Mouse (Mus musculus) lung, adult 2 months (tissue): Measurements from ENCODE around the gene Serpina10. TPM values are rescaled to one million over a fixed set of nuclear protein-coding genes. Genes with fewer than 3 reads are reported as not detected.

Experiments
- DNase-seq: peaks from one replicate; pipeline ENCODE4 v3.0.0; 2022
- H3K4me1 ChIP-seq: fragments of 200-500 bp; 2 replicates; pipeline ENCODE4 v1.6.1; 2011; ENCODE audit warnings: low read length; ENCODE audit not compliant: control insufficient read depth, insufficient read depth
- H3K4me3 ChIP-seq: fragments of 200-500 bp; replicated peaks from 2 replicates; pipeline ENCODE3; 2011; ENCODE audit warnings: low read depth, mild to moderate bottlenecking, control low read depth, low read length; ENCODE audit errors: extremely low read depth
- CTCF ChIP-seq: fragments of 200-500 bp; IDR thresholded peaks from 2 replicates; pipeline ENCODE4 v1.5.1; 2011; ENCODE audit warnings: mild to moderate bottlenecking, low read length, control low read depth; ENCODE audit not compliant: insufficient read depth
- POLR2A ChIP-seq: fragments of 200-500 bp; IDR thresholded peaks from 2 replicates; pipeline ENCODE4 v1.6.1; 2011; ENCODE audit warnings: low read depth, mild to moderate bottlenecking, control low read depth, low read length, borderline replicate concordance; ENCODE audit errors: extremely low read depth
- WGBS: fragments of 180-500 bp; shearing (Covaris S2); methylation state at CpG from one replicate; pipeline ENCODE4 v1.1.7; 2018; 5-methylcytosine and 5-hydroxymethylcytosine counted together
- polyA plus RNA-seq: library from polyadenylated mRNA; depleted of rRNA; stranded (reverse); fragments of >200 nt; gene quantifications from 2 replicates; pipeline ENCODE4 v1.2.3, GENCODE M21; 2012

The Serpina10 gene
- polyA plus RNA-seq, 1 experiment = 0.22 TPM

DNA sequence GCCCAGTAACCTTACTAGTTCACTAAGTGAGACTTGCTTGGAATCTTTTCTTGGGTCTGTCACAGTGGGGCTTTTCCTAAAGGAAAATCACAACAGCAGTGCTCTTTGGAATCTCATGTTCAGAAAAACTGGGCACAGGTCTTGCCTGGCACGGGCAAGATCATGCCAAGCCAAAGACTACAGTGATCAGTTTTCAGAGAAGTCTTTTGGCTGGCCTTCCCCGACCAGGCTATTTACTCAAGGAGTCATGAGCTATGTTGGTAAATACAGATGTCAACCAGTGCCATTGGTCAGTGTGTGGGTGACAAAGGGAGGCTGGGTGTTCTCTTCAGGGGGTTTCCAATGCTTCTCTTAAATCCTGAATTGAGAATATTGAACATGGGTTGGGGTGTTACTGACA is 27.9 kb upstream of the Serpina10 start:
- WGBS = 64% methylated on average over 2 of the region's 2 CpGs
- no peak overlapping the region for H3K4me3 ChIP-seq
- TF ChIP-seq POLR2A = no peak
- TF ChIP-seq CTCF = no peak
- H3K4me1 ChIP-seq = no peaks in the 10 kb centered on the region; the same call in 1 of the 2 replicates
- no peak for DNase-seq

DNA sequence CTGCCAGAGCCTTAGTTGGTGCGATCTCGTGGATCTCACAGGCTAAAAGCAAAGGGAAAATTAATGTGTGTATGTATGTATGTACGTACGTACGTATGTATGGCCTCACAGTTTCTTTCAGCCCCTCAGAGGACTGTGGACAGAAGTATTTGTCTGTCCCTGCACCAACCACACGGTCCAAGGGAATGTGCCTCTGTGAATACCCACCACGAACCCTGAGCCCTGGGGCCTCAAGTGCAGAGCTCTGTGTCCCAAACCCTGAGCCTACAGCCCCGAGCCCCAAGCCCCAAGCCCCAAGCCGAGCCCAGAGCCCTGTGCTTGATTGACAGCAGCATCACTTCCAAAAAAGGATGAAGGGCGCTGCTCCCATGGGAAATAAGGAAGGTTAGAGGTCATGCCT is 26.7 kb upstream of the Serpina10 start:
- no peaks in the 10 kb centered on the region; the same call in 1 of the 2 replicates for H3K4me1 ChIP-seq
- WGBS = 73% methylated on average over 10 of the region's 10 CpGs
- no peak for DNase-seq
- H3K4me3 ChIP-seq = no peak overlapping the region
- no peak for TF ChIP-seq CTCF
- no peak for TF ChIP-seq POLR2A

DNA sequence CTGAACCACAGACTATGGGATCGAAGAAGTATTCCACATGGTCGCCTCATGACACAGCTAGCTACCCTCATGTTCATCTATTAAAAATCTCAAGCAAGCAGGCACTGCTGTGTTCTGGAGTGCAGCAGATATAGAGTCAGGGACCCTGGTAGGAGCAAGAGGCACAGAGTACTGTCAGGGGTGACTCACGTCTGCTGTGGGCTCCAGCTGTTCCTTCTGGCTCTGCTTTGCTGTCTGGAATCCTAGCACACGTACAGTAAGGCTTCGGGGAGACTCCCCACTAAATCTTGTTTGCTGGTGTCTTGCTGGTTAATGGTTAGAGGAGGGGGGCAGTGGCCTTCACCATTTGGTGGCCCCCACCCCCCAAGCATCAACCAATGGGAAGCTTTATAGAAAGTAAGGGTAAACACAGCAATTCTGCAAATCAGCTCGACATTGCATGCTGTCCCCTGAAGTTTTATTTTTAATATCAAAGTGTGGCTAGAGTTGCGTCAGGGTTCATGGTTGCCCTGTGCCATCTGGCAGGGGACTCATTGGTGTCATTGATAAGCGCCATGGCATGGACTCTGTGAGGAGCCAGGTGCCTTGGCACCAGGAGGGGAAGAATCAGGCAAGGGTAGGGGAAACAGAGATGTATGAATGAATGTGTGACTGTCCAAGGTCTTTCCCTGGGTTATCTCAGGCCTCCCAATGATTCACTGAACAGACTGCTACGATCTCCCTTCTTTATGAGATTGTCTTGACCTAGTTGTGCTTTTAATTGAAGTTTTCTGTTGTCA is 25.8 kb upstream of the Serpina10 start, which contains the start of gene Serpina6:
Gene Serpina6, minus strand, starts transcription at position 365 of the 779 bp plus-strand sequence.
- TF ChIP-seq POLR2A (no peak), CTCF (no peak)
- no peaks in the 10 kb centered on the region; the same call in 1 of the 2 replicates for H3K4me1 ChIP-seq
- 66% methylated on average over 9 of the region's 9 CpGs for WGBS
- H3K4me3 ChIP-seq = no peak within 1 kb of the TSS
- no peak for DNase-seq

DNA sequence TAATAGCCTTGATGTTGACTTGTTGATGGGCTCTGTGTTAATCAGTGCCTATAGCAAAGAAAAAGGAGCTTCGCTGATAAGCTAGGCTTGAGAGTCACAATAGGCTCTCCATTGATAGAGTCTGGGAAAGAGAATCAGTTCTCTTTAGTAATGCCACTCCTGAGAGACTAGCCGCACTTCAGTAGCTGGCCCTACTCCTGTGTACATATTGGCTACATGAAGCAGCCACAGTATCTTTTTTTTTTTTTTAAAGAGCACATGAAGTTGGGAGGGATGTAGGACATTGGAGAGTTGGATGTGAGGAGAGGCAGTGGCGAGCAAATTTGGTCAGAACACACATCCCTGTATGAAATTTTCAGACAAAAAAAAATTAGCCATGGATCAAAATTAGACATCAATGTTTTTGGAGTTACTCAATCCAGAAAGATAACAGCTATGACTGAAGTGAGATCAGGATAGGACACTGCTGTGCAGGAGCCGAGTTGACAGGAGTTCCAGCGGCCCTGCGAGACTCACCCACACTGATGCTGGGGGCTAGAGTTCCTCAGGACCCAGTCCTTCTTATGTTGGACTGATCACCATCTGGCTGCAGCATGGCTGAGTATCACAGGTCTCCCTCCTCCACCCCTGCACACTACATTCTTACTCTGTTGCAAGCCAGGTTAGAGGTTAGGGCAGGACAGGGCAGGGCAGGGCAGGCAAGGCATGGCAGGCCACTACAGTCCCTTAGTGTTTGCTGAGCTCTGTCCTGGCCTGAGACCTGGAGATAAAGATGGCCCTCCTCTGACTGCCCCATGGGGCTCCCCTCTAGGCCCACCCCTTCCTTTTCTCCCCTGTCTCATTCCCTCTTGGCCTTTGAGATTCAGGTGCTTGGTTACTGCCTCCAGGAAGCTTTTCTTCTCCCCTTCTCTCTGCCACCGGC is 24.1 kb upstream of the Serpina10 start:
- Histone ChIP-seq H3K4me3 (no peak overlapping the region), H3K4me1 (no peaks in the 10 kb centered on the region; the same call in 1 of the 2 replicates)
- DNase-seq = no peak
- WGBS = 67% methylated on average over 7 of the region's 7 CpGs
- no peak for TF ChIP-seq POLR2A
- no peak for TF ChIP-seq CTCF

DNA sequence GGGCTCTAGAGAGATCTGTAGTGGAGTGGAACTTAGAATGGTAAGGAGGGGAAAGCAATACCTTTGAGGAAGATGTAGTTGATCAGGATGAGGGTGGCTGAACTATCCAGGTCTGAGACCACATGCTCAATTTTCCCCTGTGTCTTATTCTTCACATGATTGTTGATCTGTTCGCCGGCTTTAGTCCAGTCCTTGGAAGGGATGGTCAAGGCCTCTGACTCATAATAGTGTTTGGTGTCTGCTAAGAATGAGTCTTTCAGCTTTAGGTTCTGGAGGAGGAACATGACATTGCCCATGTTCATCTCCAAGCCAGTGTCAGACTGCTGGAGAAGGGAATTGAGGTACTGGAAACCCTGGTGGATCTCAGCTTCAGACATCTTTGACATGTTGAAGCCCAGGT is 22.6 kb upstream of the Serpina10 start:
- WGBS = 93% methylated on average over 2 of the region's 2 CpGs
- H3K4me3 ChIP-seq = no peak overlapping the region
- DNase-seq = no peak
- TF ChIP-seq CTCF = no peak
- no peak for TF ChIP-seq POLR2A
- no peaks in the 10 kb centered on the region; the same call in 1 of the 2 replicates for H3K4me1 ChIP-seq

DNA sequence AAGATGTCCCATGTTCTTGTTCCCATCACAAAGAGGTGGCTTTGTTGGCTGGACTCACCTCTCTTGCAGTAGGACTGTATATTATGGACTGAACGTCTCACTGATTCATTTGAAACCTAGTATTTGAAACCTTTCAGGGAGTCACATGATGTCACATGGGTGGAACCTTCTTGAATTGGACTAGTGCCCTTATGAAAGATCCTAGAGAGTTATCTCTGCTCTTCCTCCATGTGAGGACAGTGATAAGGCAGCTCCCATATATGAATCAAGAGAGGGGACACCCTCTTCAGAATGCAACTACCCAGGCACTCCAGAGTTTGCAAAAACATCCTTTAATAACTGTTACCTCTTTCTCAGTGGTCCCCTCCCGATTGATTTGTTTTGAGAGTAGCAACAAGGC is 15.1 kb upstream of the Serpina10 start:
- H3K4me1 ChIP-seq = no peaks in the 10 kb centered on the region
- H3K4me3 ChIP-seq = no peak overlapping the region
- WGBS = 71% methylated on average over 2 of the region's 2 CpGs
- DNase-seq = no peak
- no peak for TF ChIP-seq CTCF
- TF ChIP-seq POLR2A = no peak

DNA sequence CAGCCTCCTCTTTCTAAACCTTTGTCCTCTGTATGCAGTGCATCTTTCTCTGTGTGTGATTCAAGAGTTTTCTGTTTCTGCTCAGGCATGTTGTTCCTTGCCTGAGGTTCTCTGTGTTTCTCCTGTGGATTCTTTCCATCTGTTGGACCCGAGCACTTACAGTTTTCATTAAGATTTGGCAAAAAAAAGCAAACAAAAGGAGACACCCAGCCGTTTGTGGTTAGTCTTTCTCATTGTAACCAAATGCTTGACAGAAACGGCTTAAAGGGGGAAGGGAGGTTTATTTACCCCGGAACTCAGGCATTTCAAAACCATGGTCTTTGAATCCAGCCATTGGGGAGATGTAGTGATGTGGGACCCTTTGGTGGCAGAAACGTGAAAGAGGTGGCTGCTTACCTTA is 13.4 kb upstream of the Serpina10 start:
- TF ChIP-seq POLR2A = no peak
- TF ChIP-seq CTCF = no peak

DNA sequence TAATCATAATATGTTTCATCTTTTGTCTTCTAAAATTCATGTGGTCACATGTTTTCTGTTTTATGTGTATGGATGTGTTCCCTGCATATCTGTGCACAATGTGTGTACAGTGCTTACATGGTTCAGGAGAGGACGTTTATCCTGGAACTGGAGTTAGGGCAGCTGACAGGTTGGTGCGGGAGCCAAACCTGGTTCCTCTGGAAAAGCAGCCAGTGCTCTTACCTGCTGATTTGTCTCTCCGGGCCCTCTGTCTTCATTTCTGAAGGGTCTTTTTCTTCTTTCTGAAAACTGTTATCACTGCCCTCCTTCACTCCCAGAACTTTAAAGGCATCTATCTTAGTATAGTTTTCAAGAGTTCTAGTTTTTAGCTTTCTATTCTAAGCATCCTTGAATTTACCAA is 12.6 kb upstream of the Serpina10 start:
- no peak for TF ChIP-seq CTCF
- TF ChIP-seq POLR2A = no peak
- DNase-seq = no peak
- Histone ChIP-seq H3K4me3 (no peak overlapping the region), H3K4me1 (no peaks in the 10 kb centered on the region)
- 83% methylated on average over 3 of the region's 3 CpGs for WGBS

More for the DNA sequence above, 13.4 kb upstream of the Serpina10 start:
- H3K4me1 ChIP-seq = no peaks in the 10 kb centered on the region
- no peak overlapping the region for H3K4me3 ChIP-seq
- DNase-seq = no peak
- 21% methylated on average over 5 of the region's 5 CpGs for WGBS

DNA sequence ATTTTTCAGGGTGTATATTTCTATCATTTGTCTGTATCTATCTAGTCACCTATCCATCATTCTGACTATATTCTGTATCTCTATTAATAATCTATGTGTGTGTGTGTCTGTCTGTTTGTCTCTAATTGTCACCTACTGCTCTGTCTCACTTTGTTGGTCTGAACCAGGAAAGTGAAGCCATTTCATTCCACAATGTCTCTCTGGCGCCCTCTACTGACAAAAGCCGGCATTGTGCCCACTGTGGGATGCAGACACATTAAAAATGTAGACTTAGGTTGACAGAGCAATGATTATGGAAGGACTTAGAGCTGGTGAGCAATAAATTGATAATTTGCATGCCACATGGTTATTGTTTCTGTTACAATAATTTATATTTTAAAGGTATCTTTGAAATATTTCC is 12.1 kb upstream of the Serpina10 start:
- H3K4me3 ChIP-seq = no peak overlapping the region
- DNase-seq = peak; percentile 85
- no peaks in the 10 kb centered on the region for H3K4me1 ChIP-seq
- TF ChIP-seq POLR2A (no peak), CTCF (peak; percentile 63)
- WGBS = 2% methylated on average over 2 of the region's 2 CpGs
